Mouse (Mus musculus) liver, postnatal 0 days (tissue): ENCODE measurements at regions not wholly inside any gene's neighbourhood (a gene's known extent, or its start where the extent isn't known, plus 50 kb on each side); places are given as distances from the start of the nearest gene placed in this dataset.

ENCODE experiments used
- ATAC-seq: fragments of 200-750 bp; cut with Nextera tagmentation; 2 replicates; pipeline ENCODE4 v1.8.0; 2017; ENCODE audit warnings: mild to moderate bottlenecking, moderate library complexity
- DNase-seq: peaks from one replicate; pipeline ENCODE4 v3.0.0-alpha.2; 2016
- H3K27ac ChIP-seq: fragments of 300-500 bp; sonication (generic); 2 replicates; pipeline ENCODE4 v1.5.1; 2014; ENCODE audit warnings: antibody characterized with exemption, moderate library complexity, mild to moderate bottlenecking, low read depth
- H3K27me3 ChIP-seq: fragments of 300-500 bp; sonication (generic); 2 replicates; pipeline ENCODE4 v1.6.1; 2014; ENCODE audit warnings: low read length, control low read depth, mixed read lengths; ENCODE audit not compliant: insufficient read depth
- H3K36me3 ChIP-seq: fragments of 300-500 bp; sonication (generic); replicated peaks from 2 replicates; pipeline ENCODE4 v1.6.1; 2014; ENCODE audit warnings: mild to moderate bottlenecking, control low read depth, low read length, moderate library complexity, mixed read lengths; ENCODE audit not compliant: insufficient read depth
- H3K4me1 ChIP-seq: fragments of 300-500 bp; sonication (generic); 2 replicates; pipeline ENCODE4 v1.6.1; 2014; ENCODE audit warnings: antibody characterized with exemption, mild to moderate bottlenecking, control low read depth; ENCODE audit not compliant: insufficient read depth
- H3K4me2 ChIP-seq: fragments of 300-500 bp; sonication (generic); 2 replicates; pipeline ENCODE4 v1.6.1; 2014; ENCODE audit warnings: low read depth, mild to moderate bottlenecking, low read length, moderate library complexity, mixed read lengths
- H3K4me3 ChIP-seq: fragments of 300-500 bp; sonication (generic); 2 replicates; pipeline ENCODE4 v1.5.1; 2014; ENCODE audit warnings: low read depth, low read length
- H3K9ac ChIP-seq: fragments of 300-500 bp; sonication (generic); replicated peaks from 2 replicates; pipeline ENCODE4 v1.6.1; 2014; ENCODE audit warnings: mild to moderate bottlenecking, moderate library complexity
- H3K9me3 ChIP-seq: fragments of 300-500 bp; sonication (generic); 2 replicates; pipeline ENCODE4 v1.6.1; 2016; ENCODE audit warnings: mild to moderate bottlenecking, control low read depth, low read length, mixed read lengths
- CTCF ChIP-seq: sonication (generic); IDR thresholded peaks from 2 replicates; pipeline ENCODE4 v1.5.1; 2016; ENCODE audit warnings: antibody characterized with exemption, low read depth
- EP300 ChIP-seq: IDR thresholded peaks from 2 replicates; pipeline ENCODE4 v1.6.1; 2016; ENCODE audit warnings: antibody characterized with exemption, low read depth, mild to moderate bottlenecking
- WGBS: fragments of 180-500 bp; shearing (Covaris S2); extraction: QIAGEN DNeasy Blood & Tissue Kit; methylation state at CpG from one replicate; pipeline ENCODE4 v1.1.7; 2014; ENCODE audit not compliant: insufficient replicate concordance; 5-methylcytosine and 5-hydroxymethylcytosine counted together

GRCm38 (mm10) chr1:176655487-176656333 lies 158.2 kb downstream of the Cep170 start:
- WGBS, result 70% methylated on average over 3 of the region's 3 CpGs
- H3K4me3 ChIP-seq, result no peak overlapping the region
- ATAC-seq (no peak), DNase-seq (no peak)
- H3K4me2 ChIP-seq, result no peak overlapping the region
- H3K27ac ChIP-seq, result no peak overlapping the region
- H3K36me3 ChIP-seq, result no peaks in the 10 kb centered on the region
- H3K27me3 ChIP-seq, result no peaks in the 10 kb centered on the region
- no peak for TF ChIP-seq CTCF
- TF ChIP-seq EP300, result no peak
- no peak overlapping the region for H3K9ac ChIP-seq
- H3K9me3 ChIP-seq, result no peaks in the 10 kb centered on the region
- no peaks in the 10 kb centered on the region for H3K4me1 ChIP-seq

- Histone ChIP-seq H3K4me3 (no peak overlapping the region), H3K36me3 (no peaks in the 10 kb centered on the region), H3K27ac (no peak overlapping the region), H3K27me3 (no peaks in the 10 kb centered on the region), H3K4me2 (no peak overlapping the region), H3K9me3 (no peaks in the 10 kb centered on the region), H3K9ac (no peak overlapping the region), H3K4me1 (no peaks in the 10 kb centered on the region)
- DNase-seq, result no peak
- 23% methylated on average over 1 of the region's 1 CpGs for WGBS
- no peak for TF ChIP-seq CTCF
- TF ChIP-seq EP300, result no peak
- no peak for ATAC-seq
Measured at GRCm38 (mm10) chr1:176644248-176644647, 169.6 kb downstream of the Cep170 start.

- 70% methylated on average over 4 of the region's 4 CpGs for WGBS
- H3K27me3 ChIP-seq, result no peaks in the 10 kb centered on the region
- ATAC-seq, result no peak
Measured at GRCm38 (mm10) chr1:176623171-176623570, 190.7 kb downstream of the Cep170 start.

DNA sequence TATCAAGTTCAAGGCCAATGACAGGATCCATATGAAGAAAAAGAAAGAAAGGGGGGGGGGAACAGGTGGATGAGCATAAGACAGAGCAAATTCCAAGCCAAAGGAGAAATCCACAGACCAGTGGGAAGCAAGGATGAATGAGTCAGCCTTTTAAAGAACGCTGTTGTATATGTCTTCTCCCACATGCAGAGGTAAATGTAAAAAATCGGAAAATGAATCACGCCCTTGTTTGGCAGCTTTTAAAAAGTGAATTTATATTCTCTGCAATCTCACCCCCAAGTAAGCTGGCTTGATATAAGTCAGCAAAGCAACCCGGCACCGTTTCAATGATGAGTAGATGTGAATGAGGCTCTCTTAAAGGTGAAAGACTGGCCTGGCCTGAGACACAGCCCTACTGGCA lies 191.7 kb downstream of the Cep170 start:
- Histone ChIP-seq H3K27me3 (no peaks in the 10 kb centered on the region), H3K36me3 (no peaks in the 10 kb centered on the region), H3K9me3 (no peaks in the 10 kb centered on the region), H3K4me1 (no peaks in the 10 kb centered on the region), H3K9ac (no peak overlapping the region), H3K27ac (no peak overlapping the region), H3K4me2 (no peak overlapping the region), H3K4me3 (no peak overlapping the region)
- ATAC-seq (no peak), DNase-seq (no peak)
- TF ChIP-seq EP300 (no peak), CTCF (no peak)
- WGBS, result 72% methylated on average over 5 of the region's 5 CpGs

More at GRCm38 (mm10) chr1:176623171-176623570, 190.7 kb downstream of the Cep170 start:
- no peak for TF ChIP-seq EP300
- H3K4me3 ChIP-seq, result no peak overlapping the region
- H3K36me3 ChIP-seq, result no peaks in the 10 kb centered on the region
- no peaks in the 10 kb centered on the region for H3K9me3 ChIP-seq
- H3K9ac ChIP-seq, result no peak overlapping the region
- no peaks in the 10 kb centered on the region for H3K4me1 ChIP-seq
- no peak for DNase-seq
- no peak overlapping the region for H3K27ac ChIP-seq
- no peak overlapping the region for H3K4me2 ChIP-seq

- TF ChIP-seq EP300 (no peak), CTCF (no peak)
- no peaks in the 10 kb centered on the region for H3K4me1 ChIP-seq
- WGBS, result 88% methylated on average over 2 of the region's 2 CpGs
- no peaks in the 10 kb centered on the region for H3K36me3 ChIP-seq
- DNase-seq, result no peak
- no peaks in the 10 kb centered on the region for H3K27me3 ChIP-seq
- H3K9ac ChIP-seq, result no peak overlapping the region
- no peaks in the 10 kb centered on the region for H3K9me3 ChIP-seq
- H3K4me2 ChIP-seq, result no peak overlapping the region
- no peak overlapping the region for H3K27ac ChIP-seq
- ATAC-seq, result no peak
- H3K4me3 ChIP-seq, result no peak overlapping the region
Measured at GRCm38 (mm10) chr1:176621285-176621684, 192.6 kb downstream of the Cep170 start.

DNA sequence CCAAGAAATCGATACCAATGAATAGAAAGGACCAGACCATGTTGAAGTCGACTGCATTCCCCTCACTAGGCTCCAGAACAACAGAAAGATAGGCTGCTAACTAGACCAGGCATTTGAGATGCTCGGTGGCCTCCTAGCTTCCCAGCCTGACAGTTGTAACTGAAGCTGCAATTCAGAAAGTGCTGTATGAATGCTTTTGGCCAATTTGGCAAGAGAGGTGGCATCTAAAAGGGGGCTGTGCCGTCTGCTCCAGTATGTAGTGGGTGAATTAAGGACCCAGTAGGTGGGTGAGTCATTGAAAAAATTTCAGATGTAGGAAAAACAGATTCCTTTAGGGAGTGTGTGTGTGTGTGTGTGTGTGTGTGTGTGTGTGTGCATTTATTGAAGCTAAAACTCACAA lies 195.0 kb downstream of the Cep170 start:
- Histone ChIP-seq H3K9me3 (no peaks in the 10 kb centered on the region; the same call in 1 of the 2 replicates), H3K4me3 (no peak overlapping the region), H3K27me3 (no peaks in the 10 kb centered on the region), H3K4me1 (no peaks in the 10 kb centered on the region), H3K27ac (no peak overlapping the region), H3K36me3 (no peaks in the 10 kb centered on the region), H3K9ac (no peak overlapping the region), H3K4me2 (no peak overlapping the region)
- 71% methylated on average over 4 of the region's 4 CpGs for WGBS
- DNase-seq (no peak), ATAC-seq (no peak)
- TF ChIP-seq CTCF (no peak), EP300 (no peak)
